Mouse (Mus musculus): ENCODE results near the gene A3galt2. TPM values are rescaled to one million over a fixed set of nuclear protein-coding genes. Genes with fewer than 3 reads are reported as not detected.

Gene A3galt2
- total and polyA plus RNA-seq, 2 experiments from 2014 or later, result 0.10 to 1.1 TPM

DNA sequence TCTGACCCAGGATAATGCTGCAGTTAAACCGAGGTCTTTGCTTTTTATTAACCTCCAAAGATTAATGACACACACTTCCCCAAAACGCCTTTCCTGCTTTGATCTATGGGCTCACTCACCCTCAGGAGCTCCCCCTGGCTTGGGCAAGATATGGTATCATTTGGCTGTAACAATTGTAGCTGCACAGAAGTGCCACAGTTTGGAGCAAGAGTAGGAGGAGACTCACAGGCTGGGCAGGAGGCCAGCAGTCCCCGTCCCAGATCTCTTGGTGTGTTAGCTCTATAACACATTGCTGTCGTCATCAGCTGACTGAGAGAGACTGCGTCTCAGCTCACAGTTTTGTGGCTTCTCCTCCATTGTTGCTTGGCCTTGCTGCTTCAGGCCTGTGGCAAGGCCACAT, 35.1 kb upstream of the A3galt2 start:
- no peak overlapping the region for H3K9ac ChIP-seq (replicated peaks; ENCODE audit: low read length)
- peak; percentile 77 for DNase-seq (ENCODE audit: low spot score)
- TF ChIP-seq CTCF (IDR thresholded peaks at IDR 0.05; ENCODE audit: low read depth), result peak; percentile 24; the same call in 1 of the 2 replicates
- WGBS, result 17% methylated on average over 5 of the region's 5 CpGs
- H3K27ac ChIP-seq, result peak overlapping the region; percentile 36; the same call in 1 of the 2 replicates
- no peak overlapping the region for H3K4me2 ChIP-seq (ENCODE audit: low read depth, low read length)
- peaks cover 51% of the 10 kb centered on the region for H3K4me1 ChIP-seq (ENCODE audit: insufficient read depth, low read length)
- H3K27me3 ChIP-seq (ENCODE audit: insufficient read depth, low read length), result no peaks in the 10 kb centered on the region
- no peak overlapping the region for H3K4me3 ChIP-seq (ENCODE audit: low read length)
- no peak for ATAC-seq
- no peaks in the 10 kb centered on the region for H3K36me3 ChIP-seq (ENCODE audit: insufficient read depth, low read length)
- H3K9me3 ChIP-seq (ENCODE audit: low read length), result no peaks in the 10 kb centered on the region

- 44% methylated on average over 9 of the region's 9 CpGs for WGBS
- Histone ChIP-seq H3K36me3 (ENCODE audit: insufficient read depth, low read length) (no peaks in the 10 kb centered on the region), H3K9me3 (ENCODE audit: low read length) (no peaks in the 10 kb centered on the region), H3K27ac (no peak overlapping the region), H3K4me2 (ENCODE audit: low read depth, low read length) (no peak overlapping the region), H3K4me3 (ENCODE audit: low read length) (no peak overlapping the region), H3K4me1 (ENCODE audit: insufficient read depth, low read length) (peaks cover 40% of the 10 kb centered on the region), H3K27me3 (ENCODE audit: insufficient read depth, low read length) (no peaks in the 10 kb centered on the region), H3K9ac (replicated peaks; ENCODE audit: low read length) (no peak overlapping the region)
- no peak for TF ChIP-seq CTCF (IDR thresholded peaks at IDR 0.05; ENCODE audit: low read depth)
- DNase-seq (ENCODE audit: low spot score) (peak; percentile 66), ATAC-seq (no peak)
Measured at GRCm38 (mm10) chr4:128721061-128721648, 34.0 kb upstream of the A3galt2 start.

GRCm38 (mm10) chr4:128721761-128722160, 33.4 kb upstream of the A3galt2 start:
- Histone ChIP-seq H3K27me3 (ENCODE audit: insufficient read depth, low read length) (no peaks in the 10 kb centered on the region), H3K4me2 (ENCODE audit: low read depth, low read length) (no peak overlapping the region), H3K4me3 (ENCODE audit: low read length) (no peak overlapping the region), H3K9me3 (ENCODE audit: low read length) (no peaks in the 10 kb centered on the region), H3K4me1 (ENCODE audit: insufficient read depth, low read length) (peaks cover 40% of the 10 kb centered on the region), H3K27ac (no peak overlapping the region), H3K36me3 (ENCODE audit: insufficient read depth, low read length) (no peaks in the 10 kb centered on the region), H3K9ac (replicated peaks; ENCODE audit: low read length) (no peak overlapping the region)
- TF ChIP-seq CTCF (IDR thresholded peaks at IDR 0.05; ENCODE audit: low read depth), result no peak
- ATAC-seq (no peak), DNase-seq (ENCODE audit: low spot score) (no peak)
- WGBS, result 68% methylated on average over 4 of the region's 4 CpGs

DNA sequence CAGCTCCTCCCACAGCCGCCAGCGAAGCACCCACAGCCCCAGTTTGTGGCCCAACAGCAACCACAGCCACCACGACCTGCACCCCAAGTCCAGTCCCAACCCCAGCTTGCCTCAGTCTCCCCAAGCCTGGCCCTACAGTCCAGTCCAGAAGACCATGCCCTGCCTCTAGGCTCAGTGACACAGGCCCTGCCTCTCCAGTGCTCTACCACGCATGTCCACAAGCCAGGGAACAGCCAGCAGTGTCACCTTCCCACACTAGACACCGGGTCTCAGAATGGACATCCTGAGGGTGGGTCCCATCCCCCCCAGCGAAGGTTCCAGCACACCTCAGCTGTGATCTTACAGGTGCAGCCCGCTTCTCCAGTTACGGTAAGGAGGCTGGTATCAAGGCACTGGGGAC, 32.2 kb upstream of the A3galt2 start:
- peaks cover 38% of the 10 kb centered on the region for H3K4me1 ChIP-seq (ENCODE audit: insufficient read depth, low read length)
- 89% methylated on average over 8 of the region's 8 CpGs for WGBS

DNA sequence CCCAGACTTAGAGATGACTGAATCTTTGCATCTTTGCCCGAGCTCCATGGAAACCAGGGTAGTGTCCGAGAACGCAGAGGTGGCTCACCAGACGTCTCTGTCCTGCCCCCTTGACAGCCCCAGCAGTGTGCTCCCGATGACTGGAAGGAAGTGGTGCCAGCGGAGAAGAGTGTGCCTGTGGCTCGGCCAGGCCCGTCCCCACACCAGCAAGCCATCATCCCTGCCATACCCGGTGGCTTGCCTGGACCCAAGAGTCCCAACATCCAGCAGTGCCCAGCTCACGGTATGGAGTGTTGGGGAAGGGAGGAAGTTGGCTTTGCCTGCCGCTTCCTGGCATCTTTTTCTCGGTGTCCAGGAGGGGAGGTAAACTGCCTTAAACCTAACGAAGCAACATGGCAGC, 31.7 kb upstream of the A3galt2 start:
- H3K4me2 ChIP-seq (ENCODE audit: low read depth, low read length), result no peak overlapping the region
- DNase-seq (ENCODE audit: low spot score) (no peak), ATAC-seq (no peak)
- no peak for TF ChIP-seq CTCF (IDR thresholded peaks at IDR 0.05; ENCODE audit: low read depth)
- no peaks in the 10 kb centered on the region for H3K36me3 ChIP-seq (ENCODE audit: insufficient read depth, low read length)
- peaks cover 38% of the 10 kb centered on the region for H3K4me1 ChIP-seq (ENCODE audit: insufficient read depth, low read length)
- 59% methylated on average over 13 of the region's 13 CpGs for WGBS
- H3K9me3 ChIP-seq (ENCODE audit: low read length), result no peaks in the 10 kb centered on the region
- H3K27me3 ChIP-seq (ENCODE audit: insufficient read depth, low read length), result no peaks in the 10 kb centered on the region
- no peak overlapping the region for H3K9ac ChIP-seq (replicated peaks; ENCODE audit: low read length)
- no peak overlapping the region for H3K4me3 ChIP-seq (ENCODE audit: low read length)
- peak overlapping the region; percentile 20; the same call in 1 of the 2 replicates for H3K27ac ChIP-seq

More for the DNA sequence above, 32.2 kb upstream of the A3galt2 start:
- Histone ChIP-seq H3K27me3 (ENCODE audit: insufficient read depth, low read length) (no peaks in the 10 kb centered on the region), H3K4me3 (ENCODE audit: low read length) (no peak overlapping the region), H3K4me2 (ENCODE audit: low read depth, low read length) (no peak overlapping the region), H3K27ac (no peak overlapping the region), H3K9ac (replicated peaks; ENCODE audit: low read length) (no peak overlapping the region), H3K9me3 (ENCODE audit: low read length) (no peaks in the 10 kb centered on the region), H3K36me3 (ENCODE audit: insufficient read depth, low read length) (no peaks in the 10 kb centered on the region)
- DNase-seq (ENCODE audit: low spot score) (no peak), ATAC-seq (no peak)
- no peak for TF ChIP-seq CTCF (IDR thresholded peaks at IDR 0.05; ENCODE audit: low read depth)

DNA sequence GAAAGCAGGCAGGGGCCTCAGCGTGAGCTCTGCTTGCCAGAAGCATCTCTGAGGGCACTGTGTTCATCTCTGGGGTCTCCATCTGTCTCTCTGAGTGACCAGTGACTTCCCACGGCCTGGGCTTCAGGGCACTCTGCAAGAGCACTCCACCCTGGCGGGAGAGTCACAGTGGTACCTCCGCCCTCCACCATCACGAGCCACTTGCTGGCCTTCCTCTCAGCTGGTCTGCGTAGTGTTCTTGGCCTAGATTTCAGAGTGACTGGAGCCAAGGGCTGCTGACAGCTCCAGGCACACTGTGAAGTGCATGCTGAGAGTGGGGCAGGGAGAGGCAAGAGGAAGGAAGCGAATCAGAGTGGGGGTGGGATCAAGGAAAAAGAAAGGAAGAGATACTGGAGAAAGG, 31.1 kb upstream of the A3galt2 start:
- Histone ChIP-seq H3K36me3 (ENCODE audit: insufficient read depth, low read length) (no peaks in the 10 kb centered on the region), H3K27ac (peak overlapping the region; percentile 20; the same call in 1 of the 2 replicates), H3K4me3 (ENCODE audit: low read length) (no peak overlapping the region), H3K4me1 (ENCODE audit: insufficient read depth, low read length) (peaks cover 38% of the 10 kb centered on the region), H3K27me3 (ENCODE audit: insufficient read depth, low read length) (no peaks in the 10 kb centered on the region), H3K4me2 (ENCODE audit: low read depth, low read length) (no peak overlapping the region), H3K9ac (replicated peaks; ENCODE audit: low read length) (no peak overlapping the region), H3K9me3 (ENCODE audit: low read length) (no peaks in the 10 kb centered on the region)
- ATAC-seq, result no peak
- TF ChIP-seq CTCF (IDR thresholded peaks at IDR 0.05; ENCODE audit: low read depth), result no peak
- WGBS, result 40% methylated on average over 7 of the region's 7 CpGs
- no peak for DNase-seq (ENCODE audit: low spot score)

DNA sequence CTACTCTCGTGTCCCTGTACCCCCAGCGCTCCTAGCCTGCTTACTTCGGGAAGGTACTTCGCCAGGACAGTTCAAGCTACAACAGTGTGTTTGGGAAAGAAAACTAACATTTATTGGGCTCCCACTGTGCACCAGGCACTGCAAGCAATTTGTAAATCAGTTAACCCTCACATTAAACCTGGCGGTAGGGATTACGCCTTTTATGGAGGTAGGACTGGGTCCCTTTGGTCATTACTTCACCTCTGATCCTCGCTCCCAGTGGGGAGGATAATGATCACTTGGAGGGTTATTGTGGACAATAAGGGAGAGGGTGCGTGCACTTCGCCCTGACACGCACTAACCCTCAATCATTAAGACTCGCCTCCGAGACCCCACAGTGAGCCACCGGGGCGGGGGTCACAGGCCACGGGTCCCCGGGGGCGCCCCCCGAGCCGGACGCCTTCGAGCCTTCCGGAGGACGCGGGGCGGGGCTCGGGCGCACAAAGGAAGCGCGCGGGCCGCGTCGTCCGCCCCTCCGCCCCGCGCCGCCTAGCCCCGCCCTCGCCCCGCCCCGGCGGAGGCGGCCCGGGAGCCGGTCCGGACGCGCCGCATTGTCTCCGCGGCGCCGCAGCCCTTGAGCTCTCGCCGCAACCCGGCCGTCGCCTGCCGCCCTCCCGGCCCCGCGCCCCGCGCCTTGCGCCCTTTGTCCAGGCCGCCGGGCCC, 28.0 kb upstream of the A3galt2 start:
- 3% methylated on average over 39 of the region's 68 CpGs for WGBS
- H3K4me1 ChIP-seq (ENCODE audit: insufficient read depth, low read length), result peaks cover 37% of the 10 kb centered on the region
- peak overlapping the region; percentile 99 for H3K4me3 ChIP-seq (ENCODE audit: low read length)
- DNase-seq (ENCODE audit: low spot score), result peak; percentile 93
- peak overlapping the region; percentile 74 for H3K4me2 ChIP-seq (ENCODE audit: low read depth, low read length)
- TF ChIP-seq CTCF (IDR thresholded peaks at IDR 0.05; ENCODE audit: low read depth), result no peak
- H3K9me3 ChIP-seq (ENCODE audit: low read length), result no peaks in the 10 kb centered on the region
- ATAC-seq, result peak; percentile 84
- H3K27ac ChIP-seq, result peak overlapping the region; percentile 98
- H3K36me3 ChIP-seq (ENCODE audit: insufficient read depth, low read length), result no peaks in the 10 kb centered on the region
- H3K27me3 ChIP-seq (ENCODE audit: insufficient read depth, low read length), result no peaks in the 10 kb centered on the region
- peak overlapping the region; percentile 100 for H3K9ac ChIP-seq (replicated peaks; ENCODE audit: low read length)
